Mouse (Mus musculus): Measurements from ENCODE around the gene Mon1a.

Mon1a gene

DNA sequence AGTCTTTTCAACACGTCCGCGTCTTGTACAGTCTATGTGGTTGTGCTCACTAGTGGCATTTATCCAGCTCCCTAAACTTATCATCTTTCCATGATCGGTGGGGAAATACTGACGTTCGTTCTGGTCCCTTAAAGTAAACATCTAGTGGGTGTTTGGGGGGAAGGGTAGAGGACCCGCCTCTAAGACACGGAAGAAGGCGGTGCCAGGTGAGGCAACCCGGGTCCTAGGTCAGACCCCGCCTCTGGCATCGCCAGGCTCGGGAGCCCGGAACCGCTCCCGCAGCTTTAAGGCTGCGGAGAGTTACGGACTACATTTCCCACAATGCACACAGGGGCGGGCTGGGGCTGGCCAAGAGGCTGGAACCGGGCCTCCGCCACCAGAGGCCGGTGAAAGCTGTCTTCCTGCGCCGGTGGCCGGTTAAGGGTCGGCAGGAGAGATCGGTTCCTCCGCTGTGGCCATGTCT is at the start of gene Mon1a:
TSS of gene Mon1a (plus strand) at position 348 of the 463 bp plus-strand sequence.
- DNase-seq, result peak; percentile 78 to 86

DNA sequence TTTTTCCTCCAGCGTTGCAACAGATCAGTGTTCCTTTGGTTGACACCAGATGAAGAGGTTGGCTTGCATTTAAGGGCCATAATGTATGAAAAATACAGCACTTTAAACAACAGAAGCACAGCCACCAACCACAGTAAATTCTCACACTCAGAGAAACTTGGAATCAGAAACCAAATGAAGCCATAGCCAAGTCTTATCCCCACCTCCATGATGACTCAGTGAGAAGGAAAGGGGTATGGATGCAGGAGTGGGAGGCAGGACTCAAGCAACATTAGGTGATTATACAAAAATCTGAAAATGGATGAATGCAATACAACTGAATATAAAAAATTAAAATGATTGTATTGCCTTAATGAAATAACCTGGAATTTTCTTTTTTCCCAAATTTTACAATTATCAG is 49.1 kb upstream of the Mon1a start:
- no peak for DNase-seq

DNA sequence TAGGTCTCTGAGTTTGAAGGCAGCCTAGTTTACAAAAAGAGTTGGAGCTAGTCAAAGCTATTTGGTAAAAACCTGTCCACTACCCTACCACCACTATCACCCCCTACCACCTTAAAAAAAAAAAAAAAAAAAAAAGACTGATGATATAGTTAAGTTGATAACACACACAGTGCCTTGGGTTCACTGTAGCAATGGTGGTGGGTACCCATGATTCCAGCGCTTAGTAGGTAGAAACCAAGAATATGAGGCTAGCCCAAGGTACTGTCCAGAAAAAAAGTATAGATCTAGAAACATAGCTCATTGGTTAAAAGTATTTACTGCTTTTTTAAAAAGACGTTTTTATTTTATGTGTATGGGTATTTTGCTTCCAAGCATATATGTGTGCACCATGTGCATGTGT is 45.2 kb upstream of the Mon1a start:
- DNase-seq, result no peak

DNA sequence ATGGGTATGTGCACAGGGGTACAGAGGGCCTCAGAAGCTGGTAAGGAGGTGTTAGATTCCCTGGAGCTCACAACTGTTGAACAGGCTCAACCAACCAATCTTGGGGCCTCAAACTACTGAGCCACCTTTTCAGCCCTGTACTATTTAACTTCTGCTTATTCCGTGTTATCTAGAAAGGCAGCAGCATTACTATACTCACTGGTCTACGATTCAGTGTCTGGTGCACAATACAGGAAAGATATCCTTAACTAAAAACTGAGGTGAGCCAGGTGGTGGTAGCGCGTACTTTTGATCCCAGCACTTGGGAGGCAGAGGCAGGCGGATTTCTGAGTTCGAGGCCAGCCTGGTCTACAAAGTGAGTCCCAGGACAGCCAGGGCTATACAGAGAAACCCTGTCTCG is 39.0 kb upstream of the Mon1a start:
- no peak for DNase-seq

DNA sequence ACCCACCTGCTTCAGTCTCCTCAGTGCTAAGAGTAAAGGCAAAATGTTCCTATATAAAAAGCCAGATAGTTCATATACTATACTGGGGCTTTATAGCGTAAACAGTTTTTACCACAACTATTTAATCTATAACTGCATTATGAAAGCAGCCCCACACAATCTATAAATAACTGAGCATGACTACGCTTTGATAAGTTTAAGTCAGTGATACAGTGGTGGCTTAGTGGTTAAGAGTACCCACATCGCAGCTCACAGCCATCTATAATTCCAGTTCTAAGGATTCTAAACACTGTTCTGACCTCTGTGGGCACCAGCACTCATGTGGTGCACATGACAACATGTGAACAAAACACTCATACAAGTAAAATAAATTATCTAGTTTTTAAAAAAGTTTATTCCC is 29.6 kb upstream of the Mon1a start:
- no peak for DNase-seq

DNA sequence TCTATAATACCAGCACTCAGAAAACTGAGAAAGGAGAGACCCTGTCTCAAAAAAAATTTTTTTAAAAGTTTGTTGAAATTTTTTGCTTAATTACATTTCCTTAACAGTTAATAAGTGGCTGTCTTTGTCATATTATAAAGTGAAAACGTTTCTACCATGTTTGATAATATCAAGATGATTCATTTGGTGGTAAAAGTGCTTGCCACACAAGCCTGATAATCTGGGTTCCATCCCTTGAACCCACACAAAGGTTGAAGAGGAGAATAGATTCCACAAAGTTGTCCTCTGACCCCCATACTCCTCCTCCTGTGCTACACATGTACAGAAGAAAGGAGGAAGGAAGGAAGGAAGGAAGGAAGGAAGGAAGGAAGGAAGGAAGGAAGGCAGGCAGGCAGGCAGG is 23.5 kb upstream of the Mon1a start:
- DNase-seq, result no peak

DNA sequence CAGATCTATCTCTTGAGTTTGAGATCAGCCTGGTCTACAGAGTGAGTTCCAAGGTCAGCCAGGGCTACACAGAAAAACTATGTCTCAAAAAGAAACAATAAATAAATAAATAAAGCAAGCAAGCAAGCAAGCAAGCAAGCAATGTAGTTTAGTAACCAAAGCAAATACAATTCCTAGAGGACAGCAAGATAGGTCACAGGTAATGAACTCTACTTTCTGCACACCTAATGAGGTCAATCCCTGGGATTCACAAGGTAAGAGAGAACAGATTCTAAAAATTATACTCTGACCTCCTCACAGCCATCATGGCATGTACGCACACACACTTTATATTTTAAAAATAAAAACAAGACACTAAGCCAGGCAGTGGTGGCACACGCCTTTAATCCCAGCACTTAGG is 21.9 kb upstream of the Mon1a start:
- no peak for DNase-seq

DNA sequence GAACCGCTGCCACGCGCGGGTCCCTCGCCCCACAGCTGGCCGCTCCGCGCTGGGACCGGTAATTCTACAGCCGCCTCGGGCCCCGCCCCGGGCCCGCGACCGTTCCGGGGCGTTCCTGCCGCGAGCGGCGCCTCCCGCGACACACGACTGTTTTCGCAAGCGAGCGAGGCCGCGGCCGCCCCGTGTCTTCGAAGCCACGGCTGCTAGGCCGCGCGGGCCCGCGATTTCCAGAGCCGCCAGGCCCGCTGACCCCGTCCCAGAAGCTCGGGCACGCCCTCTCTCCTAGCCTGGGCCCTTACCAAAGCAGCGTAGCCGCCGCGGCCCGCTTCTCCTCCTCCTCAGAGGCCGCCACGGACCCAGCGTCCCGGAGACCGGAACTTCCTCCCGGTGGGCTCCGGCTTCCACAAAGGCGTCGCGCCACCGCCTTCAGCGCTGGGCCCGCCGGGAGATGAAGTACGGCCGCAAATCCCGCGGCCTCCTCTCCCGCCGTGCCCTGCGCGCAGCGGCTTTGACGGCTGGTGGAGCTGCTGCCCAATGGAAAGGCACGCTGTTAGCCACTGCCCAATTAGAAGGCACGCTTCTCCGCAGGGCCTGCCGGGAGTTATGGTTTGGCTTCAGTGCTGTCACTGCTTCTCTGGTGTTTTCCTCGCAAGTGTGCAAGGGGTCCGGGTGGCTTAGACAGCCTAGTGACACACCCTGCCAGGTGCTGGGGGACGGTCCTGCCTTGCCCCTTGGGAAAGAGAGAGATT is 15.4 kb upstream of the Mon1a start:
- peak; percentile 84 to 87 for DNase-seq

DNA sequence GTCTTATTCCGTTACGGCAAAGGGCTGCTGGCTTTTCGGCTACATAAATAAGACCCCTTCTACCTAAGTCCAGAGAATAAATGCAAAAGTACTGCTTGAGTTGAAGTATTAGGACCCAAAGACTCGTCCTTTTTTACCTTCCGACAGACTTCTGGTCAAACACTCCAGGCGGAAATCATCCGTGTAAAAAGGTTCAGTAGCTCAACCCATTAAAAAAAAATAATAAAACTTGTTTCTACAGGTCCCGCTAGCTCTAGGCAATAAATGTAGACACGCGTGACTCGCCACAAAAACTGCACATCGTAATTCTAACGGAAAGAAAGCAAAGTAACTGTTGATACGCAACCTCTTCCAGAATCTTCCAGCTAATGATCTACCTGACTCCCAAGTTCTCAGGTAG is 14.8 kb upstream of the Mon1a start, which contains the start of gene Rbm6:
TSS of gene Rbm6 (minus strand) at position 101 of the 400 bp plus-strand sequence.
- DNase-seq, result no peak

DNA sequence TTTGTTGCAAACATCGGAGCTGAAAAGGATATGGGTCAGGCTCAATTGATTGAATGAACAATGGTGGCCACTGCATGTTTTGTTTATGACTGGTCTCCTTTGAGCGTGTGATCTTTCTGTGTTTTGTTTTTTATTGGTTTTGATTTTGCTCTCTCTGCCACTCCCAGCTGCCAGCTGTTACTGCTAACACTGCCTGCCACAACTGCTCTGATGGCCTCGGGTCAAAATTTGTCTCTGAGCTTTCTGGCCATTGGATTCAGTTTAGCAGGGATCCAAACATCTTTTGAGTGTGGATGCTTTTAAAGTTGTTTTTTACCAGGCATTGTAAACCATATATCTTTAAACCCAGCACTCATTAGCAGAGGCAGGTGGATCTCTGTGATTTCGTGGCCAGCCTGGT is 7.5 kb upstream of the Mon1a start:
- no peak for DNase-seq

DNA sequence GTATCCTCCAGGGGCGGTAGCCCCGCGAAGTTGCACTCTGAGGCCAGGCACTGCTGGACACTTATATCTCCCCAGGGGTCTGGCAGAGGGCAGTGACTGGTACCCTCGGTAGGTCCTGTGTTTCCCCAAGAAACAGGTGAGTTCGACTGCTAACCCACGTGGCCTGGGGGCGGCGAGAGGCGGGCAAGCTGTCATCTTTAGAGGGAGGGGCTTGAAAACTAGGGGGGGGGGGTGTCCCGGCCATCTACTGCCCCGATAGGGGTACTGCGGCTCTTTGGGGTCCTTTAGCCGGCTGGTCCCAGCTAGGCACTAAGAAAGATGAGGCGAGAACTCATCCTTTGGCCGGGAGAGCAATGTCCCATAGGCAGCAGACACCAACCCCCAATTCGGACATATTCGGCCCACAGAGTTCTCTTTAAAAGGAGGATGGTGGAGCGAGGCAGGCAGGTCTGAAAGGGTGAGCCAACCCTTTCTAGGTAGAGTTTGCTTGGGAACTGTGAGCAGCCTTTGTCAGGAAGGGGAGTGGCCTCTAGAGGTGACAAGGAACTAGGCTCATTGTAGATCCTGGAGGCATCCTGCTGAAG is 408 bp downstream of the Mon1a start:
- peak in 1 of 2 experiments; percentile 19 for DNase-seq

DNA sequence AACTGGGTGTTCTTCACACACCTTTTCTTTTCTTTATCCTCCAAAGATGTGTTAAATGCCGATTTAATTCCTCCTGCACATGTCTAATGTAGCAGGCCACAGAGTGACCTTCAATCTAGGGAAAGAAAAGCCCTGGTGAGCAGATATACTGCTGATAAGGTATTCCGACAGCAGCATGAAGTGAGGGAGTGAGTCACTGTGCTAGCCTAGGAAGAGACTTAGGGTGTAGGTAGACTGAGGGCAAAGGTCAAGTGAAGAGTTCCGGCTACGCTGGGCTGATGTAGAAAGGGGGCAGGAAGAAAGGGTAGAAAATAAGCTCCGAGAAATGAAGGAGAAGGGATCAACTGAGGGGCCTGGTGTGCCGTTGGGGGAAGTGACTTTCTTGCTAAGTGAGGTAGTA is 2.3 kb downstream of the Mon1a start:
- DNase-seq, result no peak

DNA sequence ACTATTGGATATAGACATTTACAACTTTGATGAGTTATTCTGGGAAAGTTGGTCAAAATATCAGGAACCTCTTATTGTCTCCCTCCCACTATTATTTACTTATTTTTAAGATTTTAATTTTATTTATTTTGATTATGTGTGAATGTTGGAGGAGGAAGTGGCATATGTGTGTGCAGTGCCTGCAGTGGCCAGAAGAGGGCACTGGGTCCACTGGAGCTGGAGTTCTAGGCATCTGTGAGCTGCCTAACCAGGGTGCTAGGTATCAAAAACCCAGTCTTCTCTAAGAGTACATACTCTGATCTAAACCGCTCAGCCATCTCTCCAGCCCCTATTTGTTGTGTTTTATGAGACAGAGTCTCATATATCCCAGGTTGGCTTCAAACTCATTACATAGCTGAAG is 3.1 kb downstream of the Mon1a start:
- no peak for DNase-seq

DNA sequence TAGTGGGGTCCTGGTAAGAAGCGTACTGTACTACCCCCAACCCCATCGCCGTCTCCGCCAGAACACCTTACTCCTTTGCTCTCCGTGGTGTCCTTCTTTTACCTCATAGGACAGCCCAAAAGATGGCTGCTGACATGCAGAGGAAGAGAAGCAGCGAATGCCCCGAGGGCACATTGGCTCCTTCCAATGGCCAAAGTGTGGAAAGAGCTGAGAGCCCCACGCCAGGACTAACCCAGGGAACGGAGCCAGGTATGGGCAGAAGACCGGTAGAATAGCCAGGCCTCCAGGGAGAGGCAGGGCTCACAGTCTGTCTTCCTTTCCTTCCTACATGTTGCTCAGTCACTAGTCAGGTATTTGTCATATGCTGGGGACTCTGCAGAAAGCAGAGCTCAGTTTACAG is 10.6 kb downstream of the Mon1a start:
- no peak for DNase-seq

DNA sequence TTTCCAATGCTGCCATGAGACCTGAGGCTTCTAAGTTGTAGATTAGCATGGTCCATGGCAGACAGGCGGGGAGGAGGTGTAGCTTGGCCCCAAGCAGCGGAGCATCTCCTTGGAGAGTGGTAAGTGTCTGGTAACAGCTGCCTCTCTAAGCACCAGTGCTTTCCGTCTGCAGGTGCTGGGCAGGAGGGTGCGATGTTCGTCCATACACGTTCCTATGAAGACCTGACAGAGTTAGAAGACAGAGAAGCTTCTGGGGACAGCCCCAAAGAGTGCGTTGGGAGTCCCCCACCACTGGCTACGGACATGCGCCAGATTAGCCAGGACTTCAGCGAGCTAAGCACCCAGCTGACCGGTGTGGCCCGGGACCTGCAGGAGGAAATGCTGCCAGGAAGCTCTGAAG is 11.9 kb downstream of the Mon1a start:
- no peak for DNase-seq

DNA sequence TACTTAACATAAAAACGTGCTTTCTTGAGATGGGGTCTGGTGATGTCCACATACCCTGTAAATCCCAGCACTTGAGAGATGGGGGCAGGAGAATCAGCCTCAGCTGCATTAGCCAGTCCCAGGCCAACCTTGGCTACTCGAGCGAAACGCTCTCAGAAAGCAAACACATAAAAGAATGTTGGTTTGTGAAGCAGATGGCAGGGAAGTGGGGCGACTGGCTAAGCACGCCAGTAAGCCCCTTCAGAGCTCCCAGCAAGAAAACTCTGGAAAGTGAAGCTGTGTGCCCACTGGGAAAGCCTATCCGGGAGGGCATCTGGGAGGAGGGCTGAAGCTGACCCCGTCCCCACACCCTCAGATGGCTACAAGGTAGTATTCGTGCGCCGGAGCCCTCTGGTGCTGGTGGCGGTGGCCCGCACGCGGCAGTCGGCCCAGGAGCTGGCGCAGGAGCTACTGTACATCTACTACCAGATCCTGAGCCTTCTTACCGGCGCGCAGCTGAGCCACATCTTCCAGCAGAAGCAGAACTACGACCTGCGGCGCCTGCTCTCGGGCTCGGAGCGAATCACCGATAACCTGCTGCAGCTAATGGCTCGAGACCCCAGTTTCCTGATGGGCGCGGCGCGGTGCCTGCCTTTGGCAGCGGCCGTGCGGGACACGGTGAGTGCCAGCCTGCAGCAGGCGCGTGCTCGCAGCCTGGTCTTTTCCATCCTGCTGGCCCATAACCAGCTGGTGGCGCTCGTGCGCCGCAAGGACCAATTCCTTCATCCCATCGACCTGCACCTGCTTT is 13.1 kb downstream of the Mon1a start:
- peak in 1 of 2 experiments; percentile 38 for DNase-seq

DNA sequence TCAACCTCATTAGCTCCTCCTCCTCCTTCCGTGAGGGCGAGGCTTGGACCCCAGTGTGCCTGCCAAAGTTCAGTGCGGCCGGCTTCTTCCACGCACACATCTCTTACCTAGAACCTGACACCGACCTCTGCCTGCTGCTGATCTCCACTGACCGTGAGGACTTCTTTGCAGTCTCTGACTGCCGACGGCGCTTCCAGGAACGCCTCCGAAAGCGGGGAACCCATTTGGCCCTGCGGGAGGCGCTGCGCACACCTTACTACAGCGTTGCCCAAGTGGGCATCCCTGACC is 13.6 kb downstream of the Mon1a start:
- DNase-seq, result no peak

DNA sequence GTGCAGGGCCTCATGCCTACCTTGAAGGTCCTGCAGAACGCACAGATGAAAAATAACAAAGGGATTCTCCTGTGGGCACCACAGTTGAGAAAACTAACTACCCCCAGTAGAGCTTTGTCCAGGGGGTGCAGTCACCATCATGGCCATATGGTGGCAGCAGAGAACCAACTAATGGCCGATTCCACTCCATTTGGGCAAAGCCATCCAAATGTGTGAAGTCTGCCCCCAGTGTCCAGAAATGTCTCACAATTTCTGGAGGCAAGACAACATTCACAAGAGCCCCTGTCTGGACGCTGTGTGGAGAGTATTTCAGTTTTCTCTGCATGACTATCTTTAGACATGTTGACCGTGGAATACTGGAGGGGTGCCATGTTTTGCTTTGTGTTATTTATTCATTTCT is 16.8 kb downstream of the Mon1a start:
- DNase-seq, result peak; percentile 59 to 87

DNA sequence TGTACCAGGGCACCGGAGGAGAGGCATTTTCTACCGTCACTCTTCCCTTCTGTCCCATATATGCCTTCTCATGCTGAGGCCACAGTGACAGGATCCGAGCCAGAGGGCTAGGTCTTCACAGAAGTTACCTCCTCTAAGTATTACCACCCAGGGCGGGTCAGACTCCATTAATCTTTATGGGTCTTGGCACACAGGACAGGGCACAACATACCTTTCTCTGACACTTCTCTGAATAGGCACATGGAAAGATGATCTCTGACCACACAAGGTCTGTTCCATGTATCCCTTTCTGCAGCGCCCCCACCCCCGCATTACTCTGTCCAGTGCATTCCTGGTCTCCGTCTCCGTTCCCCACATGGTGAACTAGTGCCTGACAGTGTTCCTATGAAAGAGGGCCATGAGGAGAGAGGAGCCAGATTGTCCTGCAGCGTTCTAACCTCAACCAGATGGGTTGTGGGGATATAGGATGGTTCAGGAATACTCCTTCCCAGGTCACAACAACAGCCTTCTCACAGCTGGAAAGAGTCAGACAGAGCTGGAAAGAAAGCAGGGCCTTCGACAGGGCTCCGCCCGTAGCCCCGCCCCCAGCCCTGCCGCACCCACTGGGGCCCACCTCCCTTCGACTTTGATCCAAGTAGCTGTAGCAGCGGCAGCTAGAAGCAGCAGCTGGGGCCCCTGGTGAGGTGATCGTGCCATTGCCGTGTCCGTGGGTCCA is 18.5 kb downstream of the Mon1a start, which contains the start of gene Mst1r:
TSS of gene Mst1r (plus strand) at position 622 of the 715 bp plus-strand sequence.
- no peak for DNase-seq

DNA sequence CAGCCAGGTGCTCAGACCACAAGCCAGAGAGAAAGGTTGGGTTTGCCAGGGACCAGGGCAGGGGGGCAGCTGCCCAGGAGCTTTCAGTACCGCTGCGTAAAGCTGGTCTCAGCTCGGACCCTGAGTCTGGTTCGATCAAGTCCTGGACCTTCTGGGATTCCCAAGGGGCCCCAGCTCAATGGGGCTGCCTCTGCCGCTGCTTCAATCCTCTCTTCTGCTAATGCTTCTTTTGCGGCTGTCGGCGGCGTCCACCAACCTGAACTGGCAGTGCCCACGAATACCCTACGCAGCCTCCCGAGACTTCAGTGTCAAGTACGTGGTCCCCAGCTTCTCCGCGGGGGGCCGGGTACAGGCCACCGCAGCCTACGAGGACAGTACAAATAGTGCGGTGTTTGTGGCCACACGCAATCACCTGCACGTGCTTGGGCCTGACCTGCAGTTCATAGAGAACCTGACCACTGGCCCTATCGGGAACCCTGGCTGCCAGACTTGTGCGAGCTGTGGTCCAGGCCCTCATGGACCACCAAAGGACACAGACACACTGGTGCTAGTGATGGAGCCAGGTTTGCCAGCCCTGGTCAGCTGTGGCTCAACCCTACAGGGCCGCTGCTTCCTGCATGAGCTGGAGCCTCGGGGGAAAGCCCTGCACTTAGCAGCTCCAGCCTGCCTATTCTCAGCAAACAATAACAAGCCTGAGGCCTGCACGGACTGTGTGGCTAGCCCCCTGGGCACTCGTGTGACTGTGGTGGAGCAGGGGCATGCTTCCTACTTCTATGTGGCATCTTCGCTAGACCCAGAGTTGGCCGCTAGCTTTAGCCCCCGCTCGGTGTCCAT is 19.2 kb downstream of the Mon1a start:
- DNase-seq, result no peak

DNA sequence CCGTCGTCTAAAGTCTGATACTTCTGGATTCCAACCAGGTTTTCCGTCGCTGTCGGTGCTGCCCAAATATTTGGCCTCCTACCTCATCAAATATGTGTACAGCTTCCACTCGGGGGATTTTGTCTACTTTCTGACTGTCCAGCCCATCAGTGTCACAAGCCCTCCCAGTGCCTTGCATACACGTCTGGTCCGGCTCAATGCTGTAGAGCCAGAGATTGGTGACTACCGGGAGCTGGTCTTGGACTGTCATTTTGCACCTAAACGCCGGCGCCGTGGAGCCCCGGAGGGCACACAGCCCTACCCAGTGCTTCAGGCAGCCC is 19.8 kb downstream of the Mon1a start:
- no peak for DNase-seq

DNA sequence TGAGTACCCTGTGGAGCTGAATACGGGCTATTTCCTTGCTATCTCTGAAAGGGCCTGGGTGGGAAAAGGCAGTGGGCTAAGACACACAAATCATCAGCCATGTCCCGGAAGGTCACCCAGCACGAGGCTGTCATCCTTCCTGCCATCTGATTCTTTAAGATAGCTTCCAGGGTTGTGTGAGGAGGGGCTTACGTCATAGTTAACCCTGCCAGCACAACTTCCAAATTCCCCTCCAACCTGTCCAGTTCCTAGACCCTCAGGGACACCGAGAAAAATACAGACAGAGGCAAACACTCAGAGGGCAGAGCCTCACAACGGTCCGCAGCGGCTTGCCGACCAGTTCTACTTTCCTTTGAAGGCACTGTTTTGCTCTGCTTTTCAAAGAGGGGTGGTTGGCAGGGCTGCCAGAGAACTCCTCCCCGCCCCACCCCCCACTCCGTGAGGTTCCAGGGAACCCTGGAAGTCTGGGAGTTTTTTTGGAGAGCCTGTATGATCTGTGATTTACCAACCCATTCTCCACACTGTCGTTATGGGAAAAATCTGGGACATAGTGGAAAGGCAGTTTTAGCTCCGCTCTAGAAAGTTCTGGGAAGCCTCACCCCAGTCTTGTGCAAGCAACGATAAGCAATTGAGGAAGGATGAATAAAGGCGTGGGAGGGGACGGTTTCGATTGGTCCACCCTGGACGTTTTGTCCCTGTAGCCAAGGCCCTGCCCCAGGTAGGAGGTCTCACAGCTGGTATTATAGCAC is 20.6 kb downstream of the Mon1a start:
- no peak for DNase-seq
